Mouse (Mus musculus) embryonic fibroblast, embryonic 13.5 days (primary cell): Measurements from ENCODE around the gene Antxr2.

ENCODE experiments used
- CTCF ChIP-seq: IDR thresholded peaks from 2 replicates; pipeline ENCODE4 v1.5.1; 2011; ENCODE audit warnings: mild to moderate bottlenecking, control low read depth, low read length, moderate library complexity, borderline replicate concordance; ENCODE audit not compliant: insufficient read depth
- POLR2A ChIP-seq: IDR thresholded peaks from 2 replicates; pipeline ENCODE4 v1.6.1; 2011; ENCODE audit warnings: low read depth, mild to moderate bottlenecking, control low read depth, low read length, moderate library complexity

DNA sequence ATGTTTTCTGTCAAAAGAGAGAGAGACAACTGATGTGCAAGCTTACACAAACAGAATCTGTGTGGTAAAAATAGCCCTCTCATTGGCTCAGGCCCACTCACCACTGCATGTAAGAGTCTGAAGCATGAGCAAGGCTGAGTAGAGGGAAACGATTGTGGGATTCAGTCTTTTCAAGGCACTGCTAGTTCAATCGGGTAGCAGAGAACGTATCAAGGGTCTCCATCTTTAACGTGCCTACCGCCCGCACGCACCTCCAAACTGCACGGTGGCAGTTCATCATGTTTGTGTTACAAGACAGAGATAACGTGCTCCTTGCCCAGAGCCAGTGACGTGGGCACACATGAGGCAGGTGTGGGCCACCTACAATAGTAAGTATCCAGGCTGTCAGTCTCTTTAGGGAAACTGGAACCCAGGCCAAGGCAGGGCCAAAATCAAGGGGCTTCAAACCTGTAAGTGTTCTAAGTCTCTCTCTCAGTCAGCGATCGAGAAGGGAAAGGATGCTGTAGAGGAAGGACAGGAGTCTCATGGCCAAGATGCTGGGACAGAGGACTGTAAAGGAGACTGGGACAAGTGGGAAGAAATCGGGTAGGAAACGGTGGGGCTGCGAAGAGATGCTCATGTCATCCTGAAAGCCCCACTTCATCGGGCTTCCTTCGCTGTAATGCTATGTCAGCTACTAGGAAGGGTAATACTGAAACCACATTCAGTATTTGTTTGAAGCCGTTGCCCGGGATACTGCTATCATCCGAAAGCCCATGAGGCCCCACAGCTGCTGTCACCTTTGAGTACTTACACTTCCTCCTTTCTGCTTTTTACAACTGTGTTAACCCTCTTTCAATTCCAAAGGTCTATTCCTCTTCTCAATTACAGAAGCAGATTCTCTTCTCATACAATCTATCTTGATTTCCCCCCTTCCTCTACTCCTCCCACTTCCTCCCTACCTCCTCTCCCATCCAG, 14.3 kb downstream of the Antxr2 start:
- TF ChIP-seq CTCF (no peak), POLR2A (no peak)
